Mouse (Mus musculus) thymus, adult 2 months (tissue): ENCODE data around the gene Gm49342.

Source experiments
- CTCF ChIP-seq: fragments of 200-500 bp; IDR thresholded peaks from 2 replicates; pipeline ENCODE4 v1.5.1; 2012; ENCODE audit warnings: mild to moderate bottlenecking, control low read depth, low read length, moderate library complexity, borderline replicate concordance; ENCODE audit not compliant: control insufficient read depth, poor library complexity, insufficient read depth; ENCODE audit errors: extremely low read depth
- POLR2A ChIP-seq: fragments of 200-500 bp; IDR thresholded peaks from 2 replicates; pipeline ENCODE4 v1.6.1; 2012; ENCODE audit warnings: mild to moderate bottlenecking, low read length, control low read depth, moderate library complexity; ENCODE audit not compliant: control insufficient read depth, poor library complexity, insufficient read depth; ENCODE audit errors: extremely low read depth

- TF ChIP-seq CTCF (no peak), POLR2A (no peak)
Measured at GRCm38 (mm10) chr14:50930377-50930753, 14.0 kb upstream of the Gm49342 start.
